Mouse (Mus musculus) C2C12 (cell line): ENCODE data around the gene Pyy.

Experiments
- CEBPB ChIP-seq: IDR thresholded peaks from one replicate; pipeline ENCODE4 v1.6.1; 2011; ENCODE audit warnings: low read depth, mild to moderate bottlenecking, control low read depth, moderate library complexity
- CTCF ChIP-seq: IDR thresholded peaks from one replicate; pipeline ENCODE4 v1.5.1; 2011; ENCODE audit not compliant: control insufficient read depth, insufficient read depth, insufficient read length
- MYOD1 ChIP-seq: IDR thresholded peaks from one replicate; pipeline ENCODE4 v1.6.1; 2011; ENCODE audit warnings: low read depth; ENCODE audit not compliant: control insufficient read depth, insufficient read length

DNA sequence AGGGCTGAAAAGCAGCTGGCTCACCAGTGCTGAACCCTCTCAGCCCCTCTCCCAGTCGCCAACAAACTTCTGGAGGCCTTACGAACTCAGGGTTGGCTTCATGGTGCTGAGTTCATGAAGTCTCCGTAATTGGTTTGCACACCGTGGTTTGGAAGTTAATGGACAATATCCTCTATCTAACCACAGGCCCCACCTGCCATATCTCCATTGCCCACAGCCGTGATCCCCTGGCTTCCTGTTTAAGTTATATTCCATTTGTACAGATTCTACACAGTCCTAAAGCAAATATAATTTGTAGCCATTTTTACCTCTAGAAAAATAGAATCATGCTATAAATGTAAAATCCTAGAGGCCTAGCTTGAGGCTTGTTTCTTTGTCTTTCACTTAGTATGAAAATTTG lies 34.9 kb downstream of the Pyy start:
- TF ChIP-seq CTCF: no peak
- TF ChIP-seq CEBPB: no peak
- no peak for TF ChIP-seq MYOD1
